Comparison of ENCODE assay signal across 9 mouse cellular contexts in genomic region chr11:22661713-22662551, GRCm38 (mm10).
A peak's percentile ranks its signal among the peaks of the same experiment; 100 is the strongest.
DNase-seq lines count a peak whose midpoint lies in the region; ATAC-seq and TF ChIP-seq lines count a peak whose summit lies in the region.
"Had no signal": no experiment of that assay in that cellular context is flagged by ENCODE, and none has a peak within 500 bp of the region (broad histone marks: within the 10 kb centered on the region; RNA-seq: fewer than 3 reads in every experiment).

No protein-coding gene starts in this region.

- no peak for TF ChIP-seq CTCF in intestine, postnatal 0 days (IDR thresholded peaks at IDR 0.05; ENCODE audit: low read depth)
- TF ChIP-seq CTCF in stomach, postnatal 0 days (IDR thresholded peaks at IDR 0.05; ENCODE audit: low read depth), result no peak
- no peak for TF ChIP-seq CTCF in forebrain, postnatal 0 days (IDR thresholded peaks at IDR 0.05; ENCODE audit: low read depth)

- 50% methylated on average over 10 of the region's 12 CpGs for WGBS in intestine, embryonic 15.5 days
- WGBS in intestine, postnatal 0 days, result 48% methylated on average over 11 of the region's 12 CpGs
- 46% methylated on average over 11 of the region's 12 CpGs for WGBS in stomach, embryonic 14.5 days
- WGBS in stomach, postnatal 0 days, result 44% methylated on average over 10 of the region's 12 CpGs
- 40% methylated on average over 10 of the region's 12 CpGs for WGBS in forebrain, postnatal 0 days

- no peak overlapping the region for H3K4me3 ChIP-seq in intestine, embryonic 15.5 days (replicated peaks)
- H3K4me3 ChIP-seq in intestine, postnatal 0 days (ENCODE audit: low read depth, low read length), result no peak overlapping the region
- no peak overlapping the region for H3K4me3 ChIP-seq in stomach, embryonic 14.5 days (ENCODE audit: low read depth, low read length)
- H3K4me3 ChIP-seq in stomach, postnatal 0 days (ENCODE audit: low read depth, low read length), result no peak overlapping the region
- no peak overlapping the region for H3K4me3 ChIP-seq in forebrain, postnatal 0 days (ENCODE audit: low read depth, low read length)

- no peak overlapping the region for H3K27ac ChIP-seq in intestine, embryonic 15.5 days
- H3K27ac ChIP-seq in intestine, postnatal 0 days (ENCODE audit: low read depth, low read length), result no peak overlapping the region
- H3K27ac ChIP-seq in stomach, embryonic 14.5 days (ENCODE audit: low read length), result no peak overlapping the region
- H3K27ac ChIP-seq in stomach, postnatal 0 days (replicated peaks), result no peak overlapping the region
- H3K27ac ChIP-seq in forebrain, postnatal 0 days (ENCODE audit: low read depth, low read length), result no peak overlapping the region

- H3K9me3 ChIP-seq in intestine, embryonic 15.5 days, result no peaks in the 10 kb centered on the region
- no peaks in the 10 kb centered on the region for H3K9me3 ChIP-seq in intestine, postnatal 0 days (ENCODE audit: control insufficient read depth)
- H3K9me3 ChIP-seq in stomach, embryonic 14.5 days (ENCODE audit: control insufficient read depth, low read depth, low read length), result no peaks in the 10 kb centered on the region
- H3K9me3 ChIP-seq in stomach, postnatal 0 days (ENCODE audit: control insufficient read depth, low read length), result no peaks in the 10 kb centered on the region
- no peaks in the 10 kb centered on the region for H3K9me3 ChIP-seq in forebrain, postnatal 0 days (ENCODE audit: low read length)

- DNase-seq in stomach, postnatal 0 days (ENCODE audit: low spot score), result no peak
- DNase-seq in forebrain, postnatal 0 days, result no peak
- no peak for DNase-seq in liver
- DNase-seq in gastrocnemius, adult 18-20 months (ENCODE audit: low spot score), result no peak
- no peak for DNase-seq in left cerebral cortex, postnatal 10 days (ENCODE audit: extremely low spot score in 1 of 2, low spot score in 2 of 2)
- DNase-seq: lung, postnatal 36 days had no signal

- H3K4me1 ChIP-seq in intestine, embryonic 15.5 days (replicated peaks), result no peaks in the 10 kb centered on the region
- H3K4me1 ChIP-seq in intestine, postnatal 0 days (replicated peaks; ENCODE audit: control insufficient read depth, insufficient read depth, low read length), result no peaks in the 10 kb centered on the region
- H3K4me1 ChIP-seq in stomach, embryonic 14.5 days (ENCODE audit: control insufficient read depth, insufficient read depth, low read length), result peaks cover 3% of the 10 kb centered on the region; the same call in 1 of the 2 replicates
- no peaks in the 10 kb centered on the region for H3K4me1 ChIP-seq in stomach, postnatal 0 days (replicated peaks; ENCODE audit: control insufficient read depth, insufficient read depth)
- H3K4me1 ChIP-seq in forebrain, postnatal 0 days (ENCODE audit: insufficient read depth), result peaks cover 3% of the 10 kb centered on the region; the same call in 1 of the 2 replicates

- intact Hi-C loops in left cerebral cortex, postnatal 10 days (cut with DNase I), result no loop called here

- H3K36me3 ChIP-seq in intestine, embryonic 15.5 days, result no peaks in the 10 kb centered on the region
- no peaks in the 10 kb centered on the region for H3K36me3 ChIP-seq in intestine, postnatal 0 days (ENCODE audit: control insufficient read depth, insufficient read depth)
- no peaks in the 10 kb centered on the region for H3K36me3 ChIP-seq in stomach, embryonic 14.5 days (ENCODE audit: control insufficient read depth, insufficient read depth, low read length)
- no peaks in the 10 kb centered on the region for H3K36me3 ChIP-seq in stomach, postnatal 0 days (ENCODE audit: control insufficient read depth, insufficient read depth, low read length)
- H3K36me3 ChIP-seq in forebrain, postnatal 0 days (ENCODE audit: insufficient read depth), result no peaks in the 10 kb centered on the region

- H3K9ac ChIP-seq in intestine, embryonic 15.5 days, result no peak overlapping the region
- H3K9ac ChIP-seq in intestine, postnatal 0 days (ENCODE audit: low read depth, low read length), result no peak overlapping the region
- H3K9ac ChIP-seq in stomach, embryonic 14.5 days (replicated peaks; ENCODE audit: low read depth, low read length), result no peak overlapping the region
- no peak overlapping the region for H3K9ac ChIP-seq in stomach, postnatal 0 days (ENCODE audit: low read length)
- H3K9ac ChIP-seq in forebrain, postnatal 0 days, result no peak overlapping the region

- no peaks in the 10 kb centered on the region for H3K27me3 ChIP-seq in intestine, embryonic 15.5 days (replicated peaks)
- no peaks in the 10 kb centered on the region for H3K27me3 ChIP-seq in intestine, postnatal 0 days (replicated peaks; ENCODE audit: control insufficient read depth, insufficient read depth, low read length)
- no peaks in the 10 kb centered on the region for H3K27me3 ChIP-seq in stomach, embryonic 14.5 days (ENCODE audit: control insufficient read depth, insufficient read depth, low read length)
- H3K27me3 ChIP-seq in stomach, postnatal 0 days (ENCODE audit: control insufficient read depth, insufficient read depth, low read length), result no peaks in the 10 kb centered on the region
- H3K27me3 ChIP-seq in forebrain, postnatal 0 days (ENCODE audit: insufficient read depth, low read length), result no peaks in the 10 kb centered on the region

- no peak for TF ChIP-seq EP300 in stomach, postnatal 0 days (optimal IDR thresholded peaks at IDR 0.05)

- no peak overlapping the region for H3K4me2 ChIP-seq in intestine, embryonic 15.5 days (replicated peaks)
- H3K4me2 ChIP-seq in intestine, postnatal 0 days (replicated peaks; ENCODE audit: low read depth), result no peak overlapping the region
- no peak overlapping the region for H3K4me2 ChIP-seq in stomach, embryonic 14.5 days (replicated peaks; ENCODE audit: low read depth, low read length)
- H3K4me2 ChIP-seq in stomach, postnatal 0 days (replicated peaks; ENCODE audit: low read depth), result no peak overlapping the region
- H3K4me2 ChIP-seq in forebrain, postnatal 0 days (ENCODE audit: low read depth), result no peak overlapping the region

- peak; percentile 48 for ATAC-seq in intestine, embryonic 15.5 days
- no peak for ATAC-seq in intestine, postnatal 0 days
- 0 out of 2 replicates have a peak, but pooled peaks have one; percentile 21 for ATAC-seq in stomach, embryonic 14.5 days (ENCODE audit: insufficient number of reproducible peaks, insufficient read depth, low FRiP score, low read depth)
- ATAC-seq in stomach, postnatal 0 days (ENCODE audit: low FRiP score, low TSS enrichment), result no peak; the same call in 1 of the 2 replicates
- peak; percentile 75 for ATAC-seq in forebrain, postnatal 0 days

Comparison
In these comparisons a context has a peak if more than half of its experiments do, and no peak if none do; other contexts are left out.
1. ATAC-seq: peak in intestine, embryonic 15.5 days (single experiment), stomach, embryonic 14.5 days (single experiment) and forebrain, postnatal 0 days (single experiment); none in intestine, postnatal 0 days (single experiment) and stomach, postnatal 0 days (single experiment).